Mouse (Mus musculus) urinary bladder, postnatal 36 days (tissue): Measurements from ENCODE around the gene Gm21903.
"Not testable (repeated sequence)": the region's sequence is repeated elsewhere in the genome, so short reads cannot be mapped to it uniquely, and the experiment has no call there.

ENCODE experiments used
- DNase-seq, 2 experiments: peaks; one replicate each; pipeline ENCODE4 v3.0.0; 2022; ENCODE audit warnings: low spot score in 2 of 2, mixed read lengths in 1 of 2

Gm21903 gene

GRCm38 (mm10) chr17:39043241-39043640 lies at the start of gene Gm21903:
TSS of gene Gm21903 (minus strand) at chr17:39043341.
- DNase-seq: no peak

GRCm38 (mm10) chr17:39076937-39077336 lies 33.8 kb upstream of the Gm21903 start, which contains the start of gene Esp23:
TSS of gene Esp23 (minus strand) at chr17:39077037.
- DNase-seq: no peak

- no peak for DNase-seq
Measured at GRCm38 (mm10) chr17:39063641-39064040, 20.5 kb upstream of the Gm21903 start.

GRCm38 (mm10) chr17:39036395-39036794 lies 6.7 kb downstream of the Gm21903 start, which contains the start of gene Esp24:
TSS of gene Esp24 (plus strand) at chr17:39036695.
- DNase-seq: not testable (repeated sequence)

GRCm38 (mm10) chr17:39017184-39017583 lies 26.0 kb downstream of the Gm21903 start:
- DNase-seq: no peak

- no peak for DNase-seq
Measured at GRCm38 (mm10) chr17:39010675-39011638, 32.2 kb downstream of the Gm21903 start.

GRCm38 (mm10) chr17:39009846-39010245 lies 33.3 kb downstream of the Gm21903 start:
- no peak for DNase-seq
